Mouse (Mus musculus) liver, embryonic 15.5 days (tissue): ENCODE results near the gene Gm21969. TPM values are rescaled to one million over a fixed set of nuclear protein-coding genes. Genes with fewer than 3 reads are reported as not detected.

ENCODE experiments used
- ATAC-seq: fragments of 200-750 bp; cut with Nextera tagmentation; 2 replicates; pipeline ENCODE4 v1.8.0; 2017; ENCODE audit warnings: moderate number of reproducible peaks, mild to moderate bottlenecking, moderate library complexity; ENCODE audit not compliant: insufficient read depth
- H3K27ac ChIP-seq: fragments of 300-500 bp; sonication (generic); replicated peaks from 2 replicates; pipeline ENCODE4 v1.5.1; 2015; ENCODE audit warnings: mild to moderate bottlenecking, inconsistent platforms
- H3K27me3 ChIP-seq: fragments of 300-500 bp; sonication (generic); 2 replicates; pipeline ENCODE4 v1.6.1; 2015; ENCODE audit warnings: mild to moderate bottlenecking, inconsistent platforms
- H3K36me3 ChIP-seq: fragments of 300-500 bp; sonication (generic); replicated peaks from 2 replicates; pipeline ENCODE4 v1.6.1; 2015; ENCODE audit warnings: moderate library complexity, mild to moderate bottlenecking, inconsistent platforms
- H3K4me1 ChIP-seq: fragments of 300-500 bp; sonication (generic); replicated peaks from 2 replicates; pipeline ENCODE4 v1.6.1; 2015; ENCODE audit warnings: inconsistent platforms
- H3K4me2 ChIP-seq: fragments of 300-500 bp; sonication (generic); 2 replicates; pipeline ENCODE4 v1.6.1; 2015; ENCODE audit warnings: moderate library complexity, mild to moderate bottlenecking, inconsistent platforms
- H3K4me3 ChIP-seq: fragments of 300-500 bp; sonication (generic); replicated peaks from 2 replicates; pipeline ENCODE4 v1.5.1; 2015; ENCODE audit warnings: mild to moderate bottlenecking, inconsistent platforms
- H3K9ac ChIP-seq: fragments of 300-500 bp; sonication (generic); 2 replicates; pipeline ENCODE4 v1.6.1; 2015; ENCODE audit warnings: moderate library complexity, mild to moderate bottlenecking, inconsistent platforms
- H3K9me3 ChIP-seq: fragments of 300-500 bp; sonication (generic); replicated peaks from 2 replicates; pipeline ENCODE4 v1.6.1; 2016; ENCODE audit warnings: inconsistent platforms
- WGBS: fragments of 180-500 bp; shearing (Covaris S2); methylation state at CpG from one replicate; pipeline ENCODE4 v1.1.7; 2015; ENCODE audit warnings: mixed read lengths; ENCODE audit not compliant: insufficient replicate concordance; 5-methylcytosine and 5-hydroxymethylcytosine counted together
- polyA plus RNA-seq: library from polyadenylated mRNA; unstranded; fragments of >200 nt; fragmentation: Nextera tagmentation; extraction: Ambion mirVana; gene quantifications from 2 replicates; pipeline ENCODE4 v1.2.1, GENCODE M21; 2015

Gm21969 gene
- polyA plus RNA-seq, 1 experiment from 2014 or later, result not detected

DNA sequence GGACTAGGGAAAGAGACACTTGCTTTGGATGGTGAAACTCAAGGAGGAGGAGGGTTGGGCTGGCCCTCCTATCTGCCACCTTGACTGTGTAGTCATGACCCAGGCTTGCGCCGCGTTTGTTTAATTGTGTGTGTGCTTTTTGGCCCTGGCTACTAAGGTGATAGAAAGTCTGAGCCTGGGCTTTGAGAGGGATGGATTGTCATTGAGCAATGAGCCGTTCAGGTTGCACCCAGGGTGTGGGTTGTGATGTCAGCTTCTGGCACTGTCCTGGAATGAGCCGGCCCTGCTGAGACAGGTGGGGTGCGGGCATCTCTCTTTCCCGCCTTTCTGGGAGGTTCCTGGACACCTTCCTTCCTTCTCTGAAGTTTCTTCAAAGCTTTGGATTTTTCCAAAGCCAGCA lies 26.0 kb upstream of the Gm21969 start:
- H3K4me3 ChIP-seq, result no peak overlapping the region
- peaks cover 52% of the 10 kb centered on the region for H3K4me1 ChIP-seq
- no peaks in the 10 kb centered on the region for H3K36me3 ChIP-seq
- WGBS, result 66% methylated on average over 7 of the region's 7 CpGs
- peaks cover 80% of the 10 kb centered on the region for H3K27me3 ChIP-seq
- H3K27ac ChIP-seq, result no peak overlapping the region
- H3K4me2 ChIP-seq, result peak overlapping the region; percentile 75
- no peaks in the 10 kb centered on the region for H3K9me3 ChIP-seq
- H3K9ac ChIP-seq, result no peak overlapping the region
- ATAC-seq, result no peak

DNA sequence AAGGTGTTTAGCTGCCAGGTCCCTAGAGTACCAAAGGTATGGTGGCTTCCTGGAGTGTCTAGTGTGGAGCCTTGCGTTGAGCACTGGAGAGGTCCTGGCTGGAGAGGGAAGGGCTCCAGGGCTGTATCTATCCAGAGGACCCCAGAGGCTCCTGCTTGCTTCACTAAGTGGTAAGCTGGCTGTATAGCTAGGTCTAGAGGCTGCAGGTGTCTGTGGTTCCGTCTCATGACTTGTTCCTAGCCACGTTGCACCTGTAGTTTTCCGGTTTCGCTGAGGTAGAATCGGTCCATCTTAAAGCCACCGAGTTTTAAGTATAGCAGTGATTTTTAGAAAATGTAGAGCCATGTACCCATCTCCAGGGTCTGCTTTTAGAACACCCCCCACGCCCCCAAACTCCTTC lies 24.6 kb upstream of the Gm21969 start:
- H3K27me3 ChIP-seq, result peaks cover 67% of the 10 kb centered on the region

DNA sequence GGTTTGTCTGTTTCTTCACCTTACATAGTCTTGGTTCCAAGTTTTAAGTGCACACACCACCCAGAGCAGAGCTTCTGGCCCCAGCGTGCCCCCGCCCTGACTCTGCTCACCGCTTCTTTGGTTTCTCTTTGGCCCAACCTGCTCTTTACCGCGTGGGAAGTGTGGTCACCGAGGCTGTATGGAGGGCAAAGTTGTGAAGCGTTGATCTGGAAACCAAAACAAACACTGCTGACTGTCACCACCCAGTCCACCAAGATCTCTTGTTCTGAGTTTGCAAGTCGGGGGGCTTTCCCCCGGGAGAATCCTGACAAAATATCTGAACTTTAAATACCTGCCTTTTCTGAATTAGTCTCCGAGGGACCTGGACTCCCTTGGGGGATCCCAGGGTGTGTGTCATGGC lies 24.0 kb upstream of the Gm21969 start:
- WGBS, result 27% methylated on average over 10 of the region's 10 CpGs
- H3K27me3 ChIP-seq, result peaks cover 61% of the 10 kb centered on the region
- H3K9me3 ChIP-seq, result no peaks in the 10 kb centered on the region
- no peak for ATAC-seq
- H3K27ac ChIP-seq, result peak overlapping the region; percentile 70; the same call in 1 of the 2 replicates
- no peak overlapping the region for H3K9ac ChIP-seq
- no peak overlapping the region for H3K4me3 ChIP-seq
- H3K36me3 ChIP-seq, result no peaks in the 10 kb centered on the region
- peaks cover 62% of the 10 kb centered on the region for H3K4me1 ChIP-seq
- peak overlapping the region; percentile 27 for H3K4me2 ChIP-seq

More for the DNA sequence above, 24.6 kb upstream of the Gm21969 start:
- Histone ChIP-seq H3K27ac (0 out of 2 replicates have a peak overlapping the region, but pooled peaks have one; percentile 70), H3K9ac (no peak overlapping the region), H3K4me3 (no peak overlapping the region), H3K4me2 (peak overlapping the region; percentile 27; the same call in 1 of the 2 replicates), H3K4me1 (peaks cover 65% of the 10 kb centered on the region), H3K9me3 (no peaks in the 10 kb centered on the region), H3K36me3 (no peaks in the 10 kb centered on the region)
- ATAC-seq, result no peak
- WGBS, result 66% methylated on average over 8 of the region's 8 CpGs

DNA sequence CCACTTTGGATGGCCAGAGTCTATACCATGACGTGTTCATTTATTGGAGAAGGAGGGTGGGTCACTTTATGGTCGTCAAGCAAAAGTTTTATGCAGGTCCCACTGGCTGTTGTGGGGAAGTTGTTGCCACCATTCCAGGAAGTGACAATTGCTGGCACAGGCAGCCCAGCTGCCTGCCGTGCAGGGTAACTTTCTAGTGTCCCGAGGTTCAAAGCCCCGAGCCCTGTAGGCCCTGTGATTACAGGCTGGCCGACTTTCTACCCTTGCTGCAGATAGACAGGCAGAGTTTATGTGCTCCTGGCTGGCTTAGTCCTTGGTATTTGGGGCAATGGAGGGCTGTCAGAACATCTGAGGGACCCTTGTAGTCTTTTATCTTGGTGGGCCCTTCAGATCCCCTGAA lies 23.5 kb upstream of the Gm21969 start:
- Histone ChIP-seq H3K36me3 (no peaks in the 10 kb centered on the region), H3K4me3 (no peak overlapping the region), H3K27me3 (peaks cover 56% of the 10 kb centered on the region), H3K4me1 (peaks cover 57% of the 10 kb centered on the region), H3K4me2 (0 out of 2 replicates have a peak overlapping the region, but pooled peaks have one; percentile 27), H3K9me3 (no peaks in the 10 kb centered on the region), H3K9ac (no peak overlapping the region), H3K27ac (peak overlapping the region; percentile 70; the same call in 1 of the 2 replicates)
- ATAC-seq, result no peak
- WGBS, result 24% methylated on average over 6 of the region's 6 CpGs

DNA sequence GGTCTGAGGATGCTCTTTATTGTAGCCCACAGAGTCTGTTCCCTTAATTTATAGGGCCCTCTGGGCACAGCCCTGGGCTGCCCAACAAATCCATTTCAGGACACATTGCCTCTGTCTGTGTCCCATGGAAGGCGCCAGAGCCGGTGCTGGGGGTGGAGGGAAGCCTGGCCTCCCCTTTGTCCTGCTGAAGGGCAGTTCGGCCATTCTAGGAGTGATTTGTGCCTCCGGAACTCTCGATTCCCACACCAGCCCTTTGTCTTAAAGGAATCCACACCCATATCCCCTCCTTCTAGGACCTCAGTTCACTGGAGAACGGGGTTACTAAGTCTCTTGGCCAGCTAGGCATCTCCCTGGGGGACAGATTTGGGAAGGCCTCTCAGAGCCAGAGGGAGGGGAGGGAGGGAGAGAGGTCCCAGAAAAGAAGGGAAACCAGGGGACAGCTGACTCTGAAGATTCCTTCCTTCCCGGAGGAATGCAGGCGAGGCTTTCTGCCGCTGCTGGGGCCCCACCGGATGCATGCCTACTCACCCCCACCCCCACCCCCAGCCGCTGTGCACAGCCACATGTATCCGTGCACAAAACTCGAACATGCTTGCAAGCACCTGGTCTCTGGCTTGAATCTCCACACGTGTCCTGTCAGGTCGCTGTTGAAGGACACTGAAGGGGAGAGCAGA lies 22.2 kb upstream of the Gm21969 start:
- no peak for ATAC-seq
- WGBS, result 27% methylated on average over 15 of the region's 15 CpGs
- Histone ChIP-seq H3K27ac (peak overlapping the region; percentile 70), H3K4me2 (peak overlapping the region; percentile 38), H3K9ac (0 out of 2 replicates have a peak overlapping the region, but pooled peaks have one; percentile 18), H3K4me3 (no peak overlapping the region; the same call in 1 of the 2 replicates), H3K9me3 (no peaks in the 10 kb centered on the region), H3K36me3 (no peaks in the 10 kb centered on the region), H3K4me1 (peaks cover 54% of the 10 kb centered on the region), H3K27me3 (peaks cover 43% of the 10 kb centered on the region)

DNA sequence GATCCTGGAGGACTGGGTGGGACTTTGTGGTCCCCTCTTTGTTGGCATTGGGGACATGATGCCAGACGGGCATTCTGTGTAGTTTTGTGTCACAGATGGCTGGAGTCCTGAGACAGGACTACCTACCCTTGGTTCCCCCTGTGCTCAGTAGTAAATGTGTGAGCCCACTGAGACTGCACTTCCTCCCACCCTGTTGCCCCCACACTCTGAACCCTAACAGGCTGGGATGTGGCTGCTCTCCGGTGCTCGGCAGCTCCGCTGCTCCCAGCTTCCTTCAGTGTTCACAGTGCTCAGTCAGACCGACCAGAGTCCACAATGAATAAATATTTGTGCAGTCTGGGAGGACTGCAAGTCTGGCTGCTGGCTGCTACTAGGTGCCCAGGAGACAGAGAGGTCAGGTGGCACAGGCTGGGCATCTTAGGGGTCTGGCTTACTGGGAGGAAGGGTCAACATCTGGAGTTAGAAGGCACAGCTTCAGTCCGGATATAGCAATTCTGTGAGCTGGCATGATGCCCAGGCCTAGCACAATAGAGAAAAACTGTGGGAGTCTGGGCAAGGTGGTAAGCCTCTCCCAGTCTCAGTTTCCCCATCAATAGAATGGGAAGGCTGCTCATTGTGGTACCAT lies 21.4 kb upstream of the Gm21969 start:
- H3K4me3 ChIP-seq, result no peak overlapping the region; the same call in 1 of the 2 replicates
- no peak overlapping the region for H3K9ac ChIP-seq

DNA sequence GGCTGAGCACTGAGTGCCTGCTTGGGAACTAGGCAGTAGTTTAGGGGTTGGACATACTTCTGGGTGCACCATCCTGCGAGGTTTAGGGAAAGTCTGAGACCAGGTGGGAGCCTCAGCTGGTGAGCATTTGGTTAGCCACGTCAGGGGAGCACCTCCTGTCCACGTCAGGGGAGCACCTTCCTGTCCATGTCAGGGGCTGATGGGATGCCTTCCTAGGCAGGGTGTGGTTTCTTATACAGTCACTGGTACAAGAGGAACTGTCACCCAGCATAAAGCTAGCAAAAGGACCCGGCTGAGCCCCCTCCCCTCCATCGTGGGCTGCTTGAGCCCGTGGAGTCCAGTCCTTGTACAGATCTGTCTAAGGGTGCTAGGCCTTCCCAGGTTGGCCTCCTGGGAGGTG lies 20.6 kb upstream of the Gm21969 start:
- H3K27me3 ChIP-seq, result peaks cover 27% of the 10 kb centered on the region
- no peaks in the 10 kb centered on the region for H3K36me3 ChIP-seq
- no peak for ATAC-seq
- H3K27ac ChIP-seq, result no peak overlapping the region
- no peak overlapping the region for H3K4me3 ChIP-seq
- H3K4me1 ChIP-seq, result peaks cover 64% of the 10 kb centered on the region
- H3K4me2 ChIP-seq, result no peak overlapping the region
- no peak overlapping the region for H3K9ac ChIP-seq
- WGBS, result 40% methylated on average over 6 of the region's 6 CpGs
- no peaks in the 10 kb centered on the region for H3K9me3 ChIP-seq

More for the DNA sequence above, 21.4 kb upstream of the Gm21969 start:
- Histone ChIP-seq H3K9me3 (no peaks in the 10 kb centered on the region), H3K36me3 (no peaks in the 10 kb centered on the region), H3K27ac (peak overlapping the region; percentile 70), H3K4me2 (peak overlapping the region; percentile 38), H3K27me3 (peaks cover 35% of the 10 kb centered on the region), H3K4me1 (peaks cover 60% of the 10 kb centered on the region)
- WGBS, result 31% methylated on average over 6 of the region's 6 CpGs
- peak; percentile 38; the same call in 1 of the 2 replicates for ATAC-seq

DNA sequence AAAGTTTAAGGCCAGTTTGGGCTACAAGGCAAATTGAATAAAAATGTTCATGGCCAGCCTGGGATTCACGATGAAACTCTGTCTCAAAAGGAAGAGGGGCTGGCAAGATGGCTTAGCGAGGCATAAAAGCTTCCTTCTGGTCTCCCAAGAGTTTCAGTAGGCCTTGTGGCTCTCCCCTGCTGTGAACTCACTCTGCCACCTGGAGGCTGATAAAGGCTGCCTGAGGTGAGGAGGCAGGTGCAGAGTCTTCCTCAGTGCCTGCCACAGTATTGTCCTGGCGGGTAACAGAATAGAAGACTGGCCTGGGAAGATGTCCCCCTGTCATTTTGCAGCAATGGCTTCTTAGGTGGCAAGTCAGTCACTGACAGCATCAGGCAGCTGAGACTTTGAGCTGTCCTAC lies 20.1 kb upstream of the Gm21969 start:
- no peaks in the 10 kb centered on the region for H3K36me3 ChIP-seq
- no peaks in the 10 kb centered on the region for H3K9me3 ChIP-seq
- ATAC-seq, result no peak
- WGBS, result 57% methylated on average over 3 of the region's 3 CpGs
- no peak overlapping the region for H3K4me3 ChIP-seq
- H3K27me3 ChIP-seq, result peaks cover 22% of the 10 kb centered on the region
- no peak overlapping the region for H3K9ac ChIP-seq
- no peak overlapping the region for H3K27ac ChIP-seq
- H3K4me1 ChIP-seq, result peaks cover 68% of the 10 kb centered on the region
- H3K4me2 ChIP-seq, result no peak overlapping the region

DNA sequence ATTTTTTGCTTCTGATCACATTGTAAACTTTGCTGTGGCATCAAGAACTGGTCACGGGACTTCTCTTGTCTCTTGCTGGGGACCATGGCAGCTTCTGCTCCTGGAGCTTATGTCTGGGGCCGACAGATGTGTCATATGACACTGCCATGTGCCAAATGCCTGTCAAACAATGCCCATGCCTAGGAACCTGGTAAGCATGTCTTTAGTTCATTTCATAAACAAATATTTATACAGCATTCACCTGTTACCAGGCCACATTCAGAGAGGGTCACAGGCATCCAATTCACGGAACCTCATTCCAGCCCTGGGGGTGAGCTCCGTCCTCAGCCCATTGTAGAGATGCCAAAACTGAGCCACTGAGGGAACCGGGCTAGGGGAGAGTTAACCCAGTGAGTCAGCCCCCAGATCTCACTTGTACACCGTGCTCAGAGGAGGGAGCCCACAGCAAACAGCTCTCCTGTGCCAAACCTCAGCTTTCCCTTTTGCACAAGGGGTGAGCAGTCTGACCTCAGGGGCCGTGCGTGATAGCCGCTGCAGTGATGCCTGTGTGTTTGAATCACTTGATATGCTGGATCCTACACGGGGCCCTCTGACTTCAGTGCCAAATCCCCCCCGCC lies 19.2 kb upstream of the Gm21969 start:
- Histone ChIP-seq H3K36me3 (no peaks in the 10 kb centered on the region), H3K27me3 (peaks cover 13% of the 10 kb centered on the region), H3K4me1 (peaks cover 61% of the 10 kb centered on the region), H3K9ac (no peak overlapping the region), H3K27ac (no peak overlapping the region), H3K9me3 (no peaks in the 10 kb centered on the region), H3K4me3 (no peak overlapping the region), H3K4me2 (no peak overlapping the region)
- WGBS, result 56% methylated on average over 11 of the region's 11 CpGs
- no peak for ATAC-seq

DNA sequence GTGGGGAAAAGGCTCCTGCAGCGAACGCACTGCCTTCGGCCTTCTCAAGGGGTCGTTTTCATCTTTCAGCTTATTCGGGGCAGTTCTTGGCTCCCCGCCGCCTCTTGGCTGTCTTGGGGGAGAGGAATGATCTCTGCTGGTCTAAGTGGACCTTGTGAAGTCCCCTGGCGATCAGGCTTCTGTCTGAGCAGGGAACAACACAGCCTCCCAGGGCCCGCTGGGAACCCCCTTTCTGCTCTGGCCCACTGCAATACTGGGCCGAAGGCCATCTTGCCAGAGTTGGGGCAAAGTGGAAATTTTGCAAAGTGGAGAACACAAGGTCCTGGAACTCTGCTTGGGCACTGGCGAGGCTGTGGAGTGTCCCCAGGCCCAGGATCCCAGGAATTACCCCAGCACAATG lies 18.3 kb upstream of the Gm21969 start:
- no peak overlapping the region for H3K4me3 ChIP-seq

DNA sequence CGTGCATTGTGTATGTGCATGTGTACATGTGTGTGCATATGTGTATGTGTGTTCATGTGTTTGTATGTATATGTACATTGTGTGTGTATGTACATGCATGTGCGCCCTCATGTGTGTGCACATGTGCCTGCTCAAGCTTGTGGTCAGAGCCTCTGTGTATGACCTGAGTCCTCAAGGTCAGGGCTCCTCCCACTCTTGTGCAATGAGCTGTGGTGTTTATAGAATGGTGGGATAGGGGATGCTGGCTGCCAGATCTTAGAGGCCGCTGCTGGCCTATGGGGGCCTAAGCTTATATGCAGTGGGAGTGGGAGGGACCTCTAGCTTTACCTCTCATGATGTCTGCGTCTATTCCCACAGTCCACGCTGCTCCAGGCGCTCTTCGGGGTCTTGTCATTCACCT lies 17.3 kb upstream of the Gm21969 start:
- peaks cover under 1% of the 10 kb centered on the region; the same call in 1 of the 2 replicates for H3K27me3 ChIP-seq

More for the DNA sequence above, 18.3 kb upstream of the Gm21969 start:
- H3K9ac ChIP-seq, result no peak overlapping the region
- H3K36me3 ChIP-seq, result no peaks in the 10 kb centered on the region
- H3K9me3 ChIP-seq, result no peaks in the 10 kb centered on the region
- ATAC-seq, result no peak
- no peak overlapping the region for H3K27ac ChIP-seq
- H3K4me1 ChIP-seq, result peaks cover 54% of the 10 kb centered on the region
- no peak overlapping the region for H3K4me2 ChIP-seq
- peaks cover 4% of the 10 kb centered on the region for H3K27me3 ChIP-seq
- 71% methylated on average over 11 of the region's 11 CpGs for WGBS

More for the DNA sequence above, 17.3 kb upstream of the Gm21969 start:
- 66% methylated on average over 7 of the region's 7 CpGs for WGBS
- Histone ChIP-seq H3K36me3 (no peaks in the 10 kb centered on the region), H3K9me3 (no peaks in the 10 kb centered on the region), H3K9ac (no peak overlapping the region), H3K4me2 (no peak overlapping the region), H3K27ac (no peak overlapping the region), H3K4me3 (no peak overlapping the region), H3K4me1 (peaks cover 44% of the 10 kb centered on the region)
- ATAC-seq, result no peak
